In the genomic region with DNA sequence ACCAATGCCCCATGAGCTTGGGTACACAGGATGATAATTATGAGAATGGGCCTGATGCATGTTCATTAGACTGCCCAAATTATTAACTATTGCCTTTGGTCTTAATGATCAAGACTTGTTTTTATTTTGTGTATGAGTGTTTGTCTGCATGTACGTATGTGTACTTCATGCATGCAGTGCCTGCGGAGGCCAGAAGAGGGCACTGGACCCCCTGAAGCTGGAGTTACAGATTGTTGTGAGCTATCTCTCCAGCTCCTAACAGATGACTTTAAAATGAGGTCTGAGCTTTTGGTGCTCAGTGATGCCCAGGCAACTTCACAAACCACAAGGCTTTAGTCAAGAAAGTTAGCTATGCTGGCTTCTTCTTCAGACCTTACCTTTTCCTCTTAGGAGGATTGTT, we compare ENCODE assay signal across 23 mouse cellular contexts. TPM values are rescaled to one million over a fixed set of nuclear protein-coding genes. Genes with fewer than 3 reads are reported as not detected.
DNase-seq lines count a peak whose midpoint lies in the region; ATAC-seq and TF ChIP-seq lines count a peak whose summit lies in the region.
"Had no signal": no experiment of that assay in that cellular context is flagged by ENCODE, and none has a peak within 500 bp of the region (broad histone marks: within the 10 kb centered on the region; RNA-seq: fewer than 3 reads in every experiment).

No protein-coding gene starts in this region.

- peaks cover 5% of the 10 kb centered on the region; the same call in 1 of the 2 replicates for H3K9me3 ChIP-seq in liver, postnatal 0 days (ENCODE audit: low read length)
- no peaks in the 10 kb centered on the region for H3K9me3 ChIP-seq in liver, embryonic 11.5 days (ENCODE audit: control insufficient read depth, low read length)
- H3K9me3 ChIP-seq in E14TG2a.4 (ENCODE audit: low read length) = no peaks in the 10 kb centered on the region
- H3K9me3 ChIP-seq: heart, embryonic 15.5 days; limb, embryonic 13.5 days; midbrain, embryonic 12.5 days had no signal

- ATAC-seq in liver, postnatal 0 days = no peak
- no peak for ATAC-seq in liver, embryonic 11.5 days (replicated peaks; ENCODE audit: low FRiP score)

- no peak overlapping the region for H3K4me2 ChIP-seq in liver, postnatal 0 days (ENCODE audit: low read depth, low read length)
- H3K4me2 ChIP-seq in liver, embryonic 11.5 days = no peak overlapping the region
- H3K4me2 ChIP-seq: heart, embryonic 15.5 days; limb, embryonic 13.5 days; midbrain, embryonic 12.5 days; neural tube, embryonic 12.5 days had no signal

- TF ChIP-seq CTCF in heart, adult 2 months (IDR thresholded peaks at IDR 0.05) = peak; percentile 28; the same call in 1 of the 2 replicates
- peak; percentile 23; the same call in 1 of the 2 replicates for TF ChIP-seq CTCF in liver, postnatal 0 days (IDR thresholded peaks at IDR 0.05; ENCODE audit: low read depth)
- TF ChIP-seq CTCF in E14TG2a.4 (conservative IDR thresholded peaks at IDR 0.05; ENCODE audit: low read length) = peak; percentile 84

- no peaks in the 10 kb centered on the region for H3K36me3 ChIP-seq in heart, adult 2 months (ENCODE audit: control insufficient read depth, insufficient read depth, low read length)
- no peaks in the 10 kb centered on the region for H3K36me3 ChIP-seq in liver, postnatal 0 days (replicated peaks; ENCODE audit: insufficient read depth, low read length)
- no peaks in the 10 kb centered on the region for H3K36me3 ChIP-seq in liver, embryonic 11.5 days (ENCODE audit: control insufficient read depth, insufficient read depth, low read length)
- no peaks in the 10 kb centered on the region for H3K36me3 ChIP-seq in E14TG2a.4 (ENCODE audit: insufficient read depth, low read length)
- H3K36me3 ChIP-seq: forebrain, embryonic 10.5 days; G1E; heart, embryonic 15.5 days; limb, embryonic 13.5 days; midbrain, embryonic 12.5 days; neural tube, embryonic 12.5 days had no signal

- no peak overlapping the region for H3K9ac ChIP-seq in heart, adult 2 months (ENCODE audit: low read depth, low read length)
- no peak overlapping the region for H3K9ac ChIP-seq in liver, postnatal 0 days (replicated peaks)
- H3K9ac ChIP-seq in liver, embryonic 11.5 days (ENCODE audit: low read depth, low read length) = no peak overlapping the region
- H3K9ac ChIP-seq: heart, embryonic 15.5 days; limb, embryonic 13.5 days; midbrain, embryonic 12.5 days; neural tube, embryonic 12.5 days had no signal

- TF ChIP-seq POLR2A in heart, adult 2 months (IDR thresholded peaks at IDR 0.05; ENCODE audit: insufficient read depth, low read depth, low read length) = no peak

- no peaks in the 10 kb centered on the region for H3K79me2 ChIP-seq in heart, adult 2 months (replicated peaks; ENCODE audit: control insufficient read depth, insufficient read depth, low read length)

- no peak overlapping the region for H3K27ac ChIP-seq in heart, adult 2 months
- no peak overlapping the region for H3K27ac ChIP-seq in liver, postnatal 0 days (ENCODE audit: low read depth)
- H3K27ac ChIP-seq in liver, embryonic 11.5 days (ENCODE audit: low read depth, low read length) = no peak overlapping the region
- H3K27ac ChIP-seq: forebrain, embryonic 10.5 days; heart, embryonic 15.5 days; limb, embryonic 13.5 days; macrophage; midbrain, embryonic 12.5 days; neural tube, embryonic 12.5 days had no signal

- H3K4me3 ChIP-seq in heart, adult 2 months = no peak overlapping the region
- no peak overlapping the region for H3K4me3 ChIP-seq in liver, postnatal 0 days (ENCODE audit: low read depth, low read length)
- no peak overlapping the region for H3K4me3 ChIP-seq in liver, embryonic 11.5 days (ENCODE audit: low read depth, low read length)
- H3K4me3 ChIP-seq in E14TG2a.4 (replicated peaks; ENCODE audit: low read length) = no peak overlapping the region
- H3K4me3 ChIP-seq: forebrain, embryonic 10.5 days; heart, embryonic 15.5 days; limb, embryonic 13.5 days; midbrain, embryonic 12.5 days; neural tube, embryonic 12.5 days had no signal

- H3K4me1 ChIP-seq in heart, adult 2 months (ENCODE audit: control insufficient read depth, insufficient read depth, low read length) = no peaks in the 10 kb centered on the region
- no peaks in the 10 kb centered on the region for H3K4me1 ChIP-seq in liver, postnatal 0 days (ENCODE audit: insufficient read depth)
- no peaks in the 10 kb centered on the region for H3K4me1 ChIP-seq in liver, embryonic 11.5 days (replicated peaks; ENCODE audit: control insufficient read depth, insufficient read depth, low read length)
- peaks cover 20% of the 10 kb centered on the region for H3K4me1 ChIP-seq in E14TG2a.4 (replicated peaks; ENCODE audit: low read depth, low read length)
- H3K4me1 ChIP-seq: forebrain, embryonic 10.5 days; heart, embryonic 15.5 days; limb, embryonic 13.5 days; midbrain, embryonic 12.5 days; neural tube, embryonic 12.5 days had no signal

- H3K27me3 ChIP-seq in heart, adult 2 months (ENCODE audit: control insufficient read depth, insufficient read depth, low read length) = no peaks in the 10 kb centered on the region
- H3K27me3 ChIP-seq in liver, postnatal 0 days (ENCODE audit: insufficient read depth, low read length) = peaks cover 3% of the 10 kb centered on the region; the same call in 1 of the 2 replicates
- H3K27me3 ChIP-seq in liver, embryonic 11.5 days (replicated peaks; ENCODE audit: control insufficient read depth, insufficient read depth, low read length) = no peaks in the 10 kb centered on the region
- H3K27me3 ChIP-seq in E14TG2a.4 (ENCODE audit: insufficient read depth, low read length) = peaks cover 9% of the 10 kb centered on the region; the same call in 1 of the 2 replicates
- H3K27me3 ChIP-seq: midbrain, embryonic 12.5 days; neural tube, embryonic 12.5 days had no signal

- intact Hi-C loops in heart, adult 2 months (cut with DNase I) = no loop called here

- no peak for TF ChIP-seq EP300 in heart, adult 2 months (IDR thresholded peaks at IDR 0.05; ENCODE audit: insufficient read depth, low read depth, low read length)
- no peak for TF ChIP-seq EP300 in liver, postnatal 0 days (IDR thresholded peaks at IDR 0.05; ENCODE audit: low read depth)

- WGBS in heart, adult 2 months = 96% methylated on average over 2 of the region's 2 CpGs
- 82% methylated on average over 2 of the region's 2 CpGs for WGBS in liver, postnatal 0 days (ENCODE audit: insufficient replicate concordance)
- WGBS in liver, embryonic 11.5 days = 94% methylated on average over 2 of the region's 2 CpGs

- no peak for DNase-seq in heart, adult 2 months
- no peak for DNase-seq in heart, postnatal 4 days
- no peak for DNase-seq in liver, postnatal 0 days
- no peak for DNase-seq in liver, embryonic 11.5 days (ENCODE audit: low spot score)
- peak; percentile 71 for DNase-seq in ZHBTc4 (ENCODE audit: low read depth, low spot score)
- DNase-seq in lung, adult 18-20 months = no peak
- DNase-seq: cerebellum, adult 2 months; cerebellum, postnatal 36 days; heart, adult 18-20 months; kidney, adult 2 months; kidney, postnatal 25 days; layer of hippocampus, adult 9-11 months; thymus, adult 2 months had no signal

RNA-seq across cellular contexts. Expression of a gene that starts 6.8 kb away (rescaled TPM):
- under 1 TPM; 0.03 to 0.07 TPM for total RNA-seq in heart, adult 2 months (2021)
- polyA plus RNA-seq in heart, adult 2 months (2012; rRNA removed) = 0.06 TPM in 1 of 2 replicates, not detected in the other
- under 1 TPM; 0.05 to 0.07 TPM for total RNA-seq in heart, postnatal 4 days (2021)
- 0.05 and 0.08 TPM in 2 replicates for polyA plus RNA-seq in liver, postnatal 0 days (2015; fragmentation: Nextera tagmentation; extraction: Ambion mirVana)
- polyA plus RNA-seq in liver, embryonic 11.5 days (2014; fragmentation: Nextera tagmentation; extraction: Ambion mirVana) = not detected in 2 replicates
- total RNA-seq: hematopoietic stem cell, adult 5-6 weeks had no signal
- polyA plus RNA-seq: C2C12, G1E, macrophage had no signal

Comparison
In these comparisons a context has a peak if more than half of its experiments do, and no peak if none do; other contexts are left out.
1. CTCF ChIP-seq: peak in every context shown above with its lines; median percentile 84 in E14TG2a.4; 28 in heart, adult 2 months; 23 in liver, postnatal 0 days.